Mouse (Mus musculus): ENCODE results near the gene Ralgps1. TPM values are rescaled to one million over a fixed set of nuclear protein-coding genes. Genes with fewer than 3 reads are reported as not detected.

Ralgps1 gene
- polyA plus RNA-seq, 1 experiment from 2014 or later: 4.2 TPM

DNA sequence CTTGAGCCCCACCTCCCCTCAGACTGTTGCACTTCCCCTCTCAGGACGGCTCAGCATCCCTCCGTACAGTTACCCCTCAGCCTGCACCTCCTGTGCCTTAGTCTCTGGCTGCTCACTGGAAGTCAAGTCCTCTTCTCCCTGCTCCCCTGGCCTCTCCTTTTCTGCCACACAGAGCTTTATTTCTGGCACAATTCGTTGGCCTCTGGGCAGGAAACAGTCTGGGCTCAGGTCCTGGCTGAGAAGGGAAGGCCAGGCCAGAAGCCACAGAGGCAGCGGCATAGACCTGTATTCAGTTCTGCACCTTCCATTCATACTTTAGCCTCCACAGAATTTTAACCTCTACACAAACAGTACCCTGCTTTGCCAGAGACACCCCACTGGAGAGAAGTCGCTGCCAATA lies 124.4 kb downstream of the Ralgps1 start:
- Histone ChIP-seq H3K27me3 (replicated peaks; ENCODE audit: control insufficient read depth, insufficient read depth, low read length) (no peaks in the 10 kb centered on the region), H3K4me1 (ENCODE audit: control insufficient read depth, insufficient read depth, low read length) (no peaks in the 10 kb centered on the region), H3K36me3 (ENCODE audit: control insufficient read depth, insufficient read depth, low read length) (peaks cover 30% of the 10 kb centered on the region), H3K27ac (replicated peaks; ENCODE audit: low read depth, low read length) (no peak overlapping the region), H3K9ac (ENCODE audit: low read depth, low read length) (no peak overlapping the region), H3K4me3 (ENCODE audit: low read depth, low read length) (no peak overlapping the region), H3K9me3 (ENCODE audit: control insufficient read depth, low read length) (no peaks in the 10 kb centered on the region), H3K4me2 (ENCODE audit: low read depth, low read length) (no peak overlapping the region)
- 75% methylated on average over 5 of the region's 5 CpGs for WGBS
- ATAC-seq (ENCODE audit: low read depth) (no peak), DNase-seq (ENCODE audit: low spot score) (no peak)

DNA sequence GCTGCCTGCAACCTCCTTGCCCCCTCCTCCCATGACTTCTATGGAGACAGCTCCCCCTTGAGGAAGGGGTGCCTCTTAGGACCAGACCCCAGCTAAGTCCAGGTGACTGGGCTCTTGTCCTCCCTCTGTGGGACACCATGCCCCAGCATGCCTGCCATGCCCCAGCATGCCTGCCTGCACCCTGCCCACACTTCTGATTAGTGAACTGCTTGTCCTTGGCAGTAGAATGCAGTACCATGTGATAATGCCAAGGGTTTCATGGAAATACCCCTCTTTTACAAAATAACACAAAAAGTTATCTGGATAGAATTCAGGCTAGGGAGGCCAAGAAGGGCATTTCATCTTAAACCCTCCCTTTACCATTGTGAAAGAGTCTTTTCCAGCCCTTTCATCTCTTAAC lies 125.9 kb downstream of the Ralgps1 start:
- H3K9me3 ChIP-seq (ENCODE audit: control insufficient read depth, low read length): no peaks in the 10 kb centered on the region
- H3K27me3 ChIP-seq (replicated peaks; ENCODE audit: control insufficient read depth, insufficient read depth, low read length): no peaks in the 10 kb centered on the region
- H3K27ac ChIP-seq (replicated peaks; ENCODE audit: low read depth, low read length): no peak overlapping the region
- H3K4me2 ChIP-seq (ENCODE audit: low read depth, low read length): no peak overlapping the region
- H3K4me1 ChIP-seq (ENCODE audit: control insufficient read depth, insufficient read depth, low read length): no peaks in the 10 kb centered on the region
- H3K36me3 ChIP-seq (ENCODE audit: control insufficient read depth, insufficient read depth, low read length): peaks cover 30% of the 10 kb centered on the region
- ATAC-seq (ENCODE audit: low read depth) (no peak), DNase-seq (ENCODE audit: low spot score) (no peak)
- H3K4me3 ChIP-seq (ENCODE audit: low read depth, low read length): no peak overlapping the region
- no peak overlapping the region for H3K9ac ChIP-seq (ENCODE audit: low read depth, low read length)

DNA sequence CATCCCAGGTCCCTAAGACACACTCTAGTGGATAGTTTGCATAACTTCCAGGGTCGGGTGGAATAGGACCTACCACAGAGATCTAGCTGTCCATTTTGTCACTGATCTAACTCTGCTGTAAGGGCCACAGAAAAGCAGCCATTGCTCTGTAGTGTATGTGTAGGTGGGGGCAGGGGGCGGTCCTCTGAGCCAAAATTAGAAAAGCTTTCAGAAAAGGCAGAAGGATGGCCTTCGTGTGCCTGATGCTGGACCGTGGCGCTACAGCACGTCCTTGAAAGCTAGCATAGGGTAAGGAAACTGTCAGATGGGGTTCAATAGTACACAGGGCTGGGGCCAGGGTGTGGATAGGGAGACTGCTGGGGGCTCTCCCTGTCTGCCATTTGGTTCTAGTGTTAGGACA lies 126.4 kb downstream of the Ralgps1 start:
- Histone ChIP-seq H3K27ac (replicated peaks; ENCODE audit: low read depth, low read length) (no peak overlapping the region), H3K9ac (ENCODE audit: low read depth, low read length) (no peak overlapping the region), H3K27me3 (replicated peaks; ENCODE audit: control insufficient read depth, insufficient read depth, low read length) (no peaks in the 10 kb centered on the region), H3K4me2 (ENCODE audit: low read depth, low read length) (no peak overlapping the region), H3K4me3 (ENCODE audit: low read depth, low read length) (no peak overlapping the region), H3K9me3 (ENCODE audit: control insufficient read depth, low read length) (no peaks in the 10 kb centered on the region), H3K36me3 (ENCODE audit: control insufficient read depth, insufficient read depth, low read length) (peaks cover 30% of the 10 kb centered on the region), H3K4me1 (ENCODE audit: control insufficient read depth, insufficient read depth, low read length) (no peaks in the 10 kb centered on the region)
- ATAC-seq (ENCODE audit: low read depth) (no peak), DNase-seq (ENCODE audit: low spot score) (no peak)
- 80% methylated on average over 6 of the region's 6 CpGs for WGBS

DNA sequence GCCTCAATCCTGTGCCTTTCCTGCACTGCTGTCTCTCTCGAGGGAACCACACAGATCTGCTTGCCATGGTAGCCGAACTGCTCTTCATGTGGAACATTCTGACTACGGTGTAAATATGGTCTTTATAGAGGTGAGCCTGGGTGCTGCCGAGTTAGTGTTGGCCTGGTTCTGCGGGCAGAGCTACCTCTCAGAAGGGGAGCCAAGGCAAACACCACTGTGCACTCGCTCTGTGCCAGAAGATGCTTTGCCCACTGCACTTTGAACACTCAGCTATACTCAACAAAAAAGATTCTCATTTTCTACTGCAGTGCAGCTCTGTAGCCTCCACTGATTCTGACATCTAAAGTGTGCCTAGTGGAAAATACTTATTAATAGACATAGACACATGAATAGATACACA lies 133.7 kb downstream of the Ralgps1 start:
- no peak for DNase-seq (ENCODE audit: low spot score)

DNA sequence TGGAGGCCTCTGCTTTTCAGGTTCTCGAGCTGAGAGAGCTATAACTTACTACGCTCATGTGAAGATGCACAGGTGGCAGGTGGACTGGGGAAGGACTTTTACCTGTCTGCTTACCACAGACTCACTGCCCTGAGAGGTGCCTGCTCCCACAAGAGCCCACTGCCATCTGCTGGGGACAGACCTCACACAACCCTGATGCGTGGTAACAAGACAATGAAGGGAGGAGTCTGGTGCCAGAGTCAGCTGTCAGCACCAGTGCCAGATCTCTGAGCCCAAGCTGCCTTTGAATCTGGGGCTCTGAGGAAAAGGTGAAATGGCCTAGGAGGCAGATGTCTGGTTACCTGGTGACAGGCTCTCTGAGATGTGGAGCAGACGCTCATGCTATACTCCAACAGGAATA lies 136.4 kb downstream of the Ralgps1 start:
- WGBS: 89% methylated on average over 4 of the region's 4 CpGs
- H3K9ac ChIP-seq (ENCODE audit: low read depth, low read length): no peak overlapping the region

More for the DNA sequence above, 133.7 kb downstream of the Ralgps1 start:
- Histone ChIP-seq H3K4me1 (ENCODE audit: control insufficient read depth, insufficient read depth, low read length) (no peaks in the 10 kb centered on the region), H3K4me3 (ENCODE audit: low read depth, low read length) (no peak overlapping the region), H3K4me2 (ENCODE audit: low read depth, low read length) (no peak overlapping the region), H3K27ac (replicated peaks; ENCODE audit: low read depth, low read length) (no peak overlapping the region), H3K27me3 (replicated peaks; ENCODE audit: control insufficient read depth, insufficient read depth, low read length) (no peaks in the 10 kb centered on the region), H3K9me3 (ENCODE audit: control insufficient read depth, low read length) (no peaks in the 10 kb centered on the region), H3K36me3 (ENCODE audit: control insufficient read depth, insufficient read depth, low read length) (0 out of 2 replicates have a peak, but pooled peaks cover 10% of the 10 kb centered on the region), H3K9ac (ENCODE audit: low read depth, low read length) (no peak overlapping the region)
- ATAC-seq (ENCODE audit: low read depth): no peak
- 82% methylated on average over 6 of the region's 6 CpGs for WGBS

DNA sequence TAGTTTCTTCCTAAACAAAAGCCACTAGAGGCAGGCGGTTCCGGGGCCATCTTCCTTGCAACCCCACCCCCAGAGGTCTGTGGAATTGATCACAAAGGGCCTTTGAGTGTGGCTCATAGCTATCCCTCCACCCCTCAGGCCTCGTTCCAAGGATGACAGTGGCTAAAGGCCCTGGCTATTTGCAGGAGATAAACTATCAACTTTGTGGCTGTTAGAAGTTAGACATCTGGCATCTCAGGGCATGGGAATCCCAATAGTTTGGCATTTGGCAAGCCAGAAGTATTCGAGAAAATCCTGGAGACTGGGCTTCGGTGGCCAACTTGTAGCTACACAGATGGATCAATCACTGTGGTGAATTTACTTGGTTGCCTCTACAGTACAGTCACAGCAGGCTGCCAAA lies 137.4 kb downstream of the Ralgps1 start:
- Histone ChIP-seq H3K27ac (replicated peaks; ENCODE audit: low read depth, low read length) (no peak overlapping the region), H3K36me3 (ENCODE audit: control insufficient read depth, insufficient read depth, low read length) (peaks cover 21% of the 10 kb centered on the region), H3K9ac (ENCODE audit: low read depth, low read length) (no peak overlapping the region), H3K4me3 (ENCODE audit: low read depth, low read length) (no peak overlapping the region), H3K4me2 (ENCODE audit: low read depth, low read length) (no peak overlapping the region), H3K9me3 (ENCODE audit: control insufficient read depth, low read length) (no peaks in the 10 kb centered on the region), H3K27me3 (replicated peaks; ENCODE audit: control insufficient read depth, insufficient read depth, low read length) (no peaks in the 10 kb centered on the region), H3K4me1 (ENCODE audit: control insufficient read depth, insufficient read depth, low read length) (no peaks in the 10 kb centered on the region; the same call in 1 of the 2 replicates)
- ATAC-seq (ENCODE audit: low read depth) (no peak), DNase-seq (ENCODE audit: low spot score) (no peak)
- WGBS: 61% methylated on average over 5 of the region's 5 CpGs

More for the DNA sequence above, 136.4 kb downstream of the Ralgps1 start:
- DNase-seq (ENCODE audit: low spot score): no peak
- Histone ChIP-seq H3K4me2 (ENCODE audit: low read depth, low read length) (no peak overlapping the region), H3K9me3 (ENCODE audit: control insufficient read depth, low read length) (no peaks in the 10 kb centered on the region), H3K27me3 (replicated peaks; ENCODE audit: control insufficient read depth, insufficient read depth, low read length) (no peaks in the 10 kb centered on the region), H3K4me1 (ENCODE audit: control insufficient read depth, insufficient read depth, low read length) (no peaks in the 10 kb centered on the region; the same call in 1 of the 2 replicates), H3K36me3 (ENCODE audit: control insufficient read depth, insufficient read depth, low read length) (peaks cover 12% of the 10 kb centered on the region), H3K27ac (replicated peaks; ENCODE audit: low read depth, low read length) (no peak overlapping the region), H3K4me3 (ENCODE audit: low read depth, low read length) (no peak overlapping the region)
- ATAC-seq (ENCODE audit: low read depth): no peak

DNA sequence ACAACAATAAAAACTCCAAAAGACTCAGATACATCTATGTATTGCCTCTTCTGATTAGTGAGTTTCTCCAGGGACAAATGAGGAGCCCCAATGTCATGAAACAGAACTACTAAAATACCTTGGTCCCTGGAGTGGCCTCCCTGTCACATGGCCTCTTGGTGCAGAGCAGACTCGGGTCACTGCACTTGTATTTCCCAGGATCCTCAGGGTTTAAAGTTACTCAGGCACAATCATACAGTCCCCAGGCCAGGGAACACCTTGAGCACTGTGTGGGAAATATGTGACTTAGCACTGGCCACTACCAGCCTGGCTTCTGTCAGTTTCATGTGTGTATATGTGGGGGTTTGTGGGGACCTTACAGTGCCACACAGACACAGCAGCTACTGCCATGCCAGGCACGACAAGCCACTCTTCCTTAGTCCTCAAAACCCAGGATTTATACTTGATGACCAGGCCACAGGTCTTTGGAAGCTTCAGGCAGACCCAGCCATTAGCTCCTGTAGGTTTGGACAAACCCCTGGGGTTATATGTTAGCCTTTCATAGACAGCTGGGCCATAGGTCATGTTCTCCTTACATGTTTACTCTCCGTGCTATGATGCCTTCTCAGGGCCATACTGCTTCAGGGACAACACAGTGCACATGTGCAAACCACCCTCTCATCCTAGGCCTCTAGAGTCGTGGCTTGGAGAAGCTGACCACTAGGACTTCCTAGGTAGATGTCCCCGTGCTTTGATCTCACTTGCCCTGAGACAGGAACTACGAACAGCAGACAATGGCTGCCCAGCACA lies 138.3 kb downstream of the Ralgps1 start:
- Histone ChIP-seq H3K9me3 (ENCODE audit: control insufficient read depth, low read length) (no peaks in the 10 kb centered on the region), H3K4me3 (ENCODE audit: low read depth, low read length) (no peak overlapping the region), H3K27me3 (replicated peaks; ENCODE audit: control insufficient read depth, insufficient read depth, low read length) (no peaks in the 10 kb centered on the region), H3K9ac (ENCODE audit: low read depth, low read length) (no peak overlapping the region), H3K36me3 (ENCODE audit: control insufficient read depth, insufficient read depth, low read length) (peaks cover 29% of the 10 kb centered on the region), H3K4me2 (ENCODE audit: low read depth, low read length) (no peak overlapping the region), H3K4me1 (ENCODE audit: control insufficient read depth, insufficient read depth, low read length) (no peaks in the 10 kb centered on the region; the same call in 1 of the 2 replicates), H3K27ac (replicated peaks; ENCODE audit: low read depth, low read length) (no peak overlapping the region)
- WGBS: 70% methylated on average over 6 of the region's 6 CpGs
- DNase-seq (ENCODE audit: low spot score) (no peak), ATAC-seq (ENCODE audit: low read depth) (no peak)

DNA sequence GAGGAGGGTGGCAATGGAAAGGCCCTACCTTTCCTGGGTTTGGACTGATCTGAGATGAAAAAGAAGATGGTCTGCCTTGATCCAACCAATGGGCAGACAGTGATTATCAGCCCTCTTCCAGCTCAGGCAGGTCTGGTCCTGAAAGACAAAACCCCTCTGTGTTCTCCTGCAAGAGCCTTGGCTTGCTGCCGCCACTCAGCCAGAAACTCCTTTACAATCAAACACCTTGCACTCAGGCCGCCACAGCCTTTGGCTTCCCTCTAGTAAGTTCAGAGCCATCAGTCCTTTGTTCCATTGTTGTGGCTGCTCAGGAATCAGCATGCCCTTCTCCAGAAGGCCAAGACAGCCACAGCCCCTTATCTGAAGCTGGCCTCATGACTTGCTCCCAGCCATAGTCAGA lies 139.5 kb downstream of the Ralgps1 start:
- DNase-seq (ENCODE audit: low spot score) (no peak), ATAC-seq (ENCODE audit: low read depth) (0 out of 2 replicates have a peak, but pooled peaks have one; percentile 8)
- no peak overlapping the region for H3K4me2 ChIP-seq (ENCODE audit: low read depth, low read length)
- H3K4me1 ChIP-seq (ENCODE audit: control insufficient read depth, insufficient read depth, low read length): no peaks in the 10 kb centered on the region; the same call in 1 of the 2 replicates
- no peaks in the 10 kb centered on the region for H3K9me3 ChIP-seq (ENCODE audit: control insufficient read depth, low read length)
- H3K36me3 ChIP-seq (ENCODE audit: control insufficient read depth, insufficient read depth, low read length): peaks cover 29% of the 10 kb centered on the region
- 68% methylated on average over 2 of the region's 2 CpGs for WGBS
- no peak overlapping the region for H3K9ac ChIP-seq (ENCODE audit: low read depth, low read length)
- H3K27ac ChIP-seq (replicated peaks; ENCODE audit: low read depth, low read length): no peak overlapping the region
- H3K27me3 ChIP-seq (replicated peaks; ENCODE audit: control insufficient read depth, insufficient read depth, low read length): no peaks in the 10 kb centered on the region
- H3K4me3 ChIP-seq (ENCODE audit: low read depth, low read length): no peak overlapping the region

DNA sequence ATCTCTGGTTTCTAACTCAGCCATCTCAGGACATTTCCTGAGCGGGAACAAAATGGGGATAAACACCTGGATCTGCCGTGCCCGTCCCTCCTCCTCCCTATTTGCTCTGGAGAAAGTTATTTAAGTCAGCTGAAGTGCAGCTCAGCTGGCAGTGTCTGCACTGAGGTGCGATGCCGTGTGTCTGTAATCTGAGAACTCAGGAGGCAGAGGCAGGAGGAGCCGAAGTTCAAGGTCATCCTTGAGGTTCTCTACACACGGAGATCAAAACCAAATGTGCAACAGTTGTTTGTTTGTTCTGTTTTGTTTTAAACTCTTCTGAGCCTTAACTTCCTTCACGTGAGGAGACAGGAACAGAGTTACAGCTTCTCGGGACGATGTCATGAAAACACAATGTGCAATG lies 140.6 kb downstream of the Ralgps1 start:
- ATAC-seq (ENCODE audit: low read depth) (no peak), DNase-seq (ENCODE audit: low spot score) (no peak)
- Histone ChIP-seq H3K4me3 (ENCODE audit: low read depth, low read length) (no peak overlapping the region), H3K9ac (ENCODE audit: low read depth, low read length) (no peak overlapping the region), H3K27ac (replicated peaks; ENCODE audit: low read depth, low read length) (no peak overlapping the region), H3K4me2 (ENCODE audit: low read depth, low read length) (no peak overlapping the region), H3K9me3 (ENCODE audit: control insufficient read depth, low read length) (no peaks in the 10 kb centered on the region), H3K4me1 (ENCODE audit: control insufficient read depth, insufficient read depth, low read length) (no peaks in the 10 kb centered on the region; the same call in 1 of the 2 replicates), H3K36me3 (ENCODE audit: control insufficient read depth, insufficient read depth, low read length) (peaks cover 32% of the 10 kb centered on the region), H3K27me3 (replicated peaks; ENCODE audit: control insufficient read depth, insufficient read depth, low read length) (no peaks in the 10 kb centered on the region)
- WGBS: 47% methylated on average over 10 of the region's 10 CpGs

Data from embryonic facial prominence, embryonic 14.5 days (tissue).